Mouse (Mus musculus) liver, postnatal 0 days (tissue): ENCODE data around the gene Klhdc9. TPM values are rescaled to one million over a fixed set of nuclear protein-coding genes. Genes with fewer than 3 reads are reported as not detected.
A peak's percentile ranks its signal among the peaks of the same experiment; 100 is the strongest.

ENCODE experiments used
- ATAC-seq: fragments of 200-750 bp; cut with Nextera tagmentation; 2 replicates; pipeline ENCODE4 v1.8.0; 2017; ENCODE audit warnings: mild to moderate bottlenecking, moderate library complexity
- DNase-seq: peaks from one replicate; pipeline ENCODE4 v3.0.0-alpha.2; 2016
- H3K27ac ChIP-seq: fragments of 300-500 bp; sonication (generic); 2 replicates; pipeline ENCODE4 v1.5.1; 2014; ENCODE audit warnings: antibody characterized with exemption, moderate library complexity, mild to moderate bottlenecking, low read depth
- H3K27me3 ChIP-seq: fragments of 300-500 bp; sonication (generic); 2 replicates; pipeline ENCODE4 v1.6.1; 2014; ENCODE audit warnings: low read length, control low read depth, mixed read lengths; ENCODE audit not compliant: insufficient read depth
- H3K36me3 ChIP-seq: fragments of 300-500 bp; sonication (generic); replicated peaks from 2 replicates; pipeline ENCODE4 v1.6.1; 2014; ENCODE audit warnings: mild to moderate bottlenecking, control low read depth, low read length, moderate library complexity, mixed read lengths; ENCODE audit not compliant: insufficient read depth
- H3K4me1 ChIP-seq: fragments of 300-500 bp; sonication (generic); 2 replicates; pipeline ENCODE4 v1.6.1; 2014; ENCODE audit warnings: antibody characterized with exemption, mild to moderate bottlenecking, control low read depth; ENCODE audit not compliant: insufficient read depth
- H3K4me2 ChIP-seq: fragments of 300-500 bp; sonication (generic); 2 replicates; pipeline ENCODE4 v1.6.1; 2014; ENCODE audit warnings: low read depth, mild to moderate bottlenecking, low read length, moderate library complexity, mixed read lengths
- H3K4me3 ChIP-seq: fragments of 300-500 bp; sonication (generic); 2 replicates; pipeline ENCODE4 v1.5.1; 2014; ENCODE audit warnings: low read depth, low read length
- H3K9ac ChIP-seq: fragments of 300-500 bp; sonication (generic); replicated peaks from 2 replicates; pipeline ENCODE4 v1.6.1; 2014; ENCODE audit warnings: mild to moderate bottlenecking, moderate library complexity
- H3K9me3 ChIP-seq: fragments of 300-500 bp; sonication (generic); 2 replicates; pipeline ENCODE4 v1.6.1; 2016; ENCODE audit warnings: mild to moderate bottlenecking, control low read depth, low read length, mixed read lengths
- CTCF ChIP-seq: sonication (generic); IDR thresholded peaks from 2 replicates; pipeline ENCODE4 v1.5.1; 2016; ENCODE audit warnings: antibody characterized with exemption, low read depth
- EP300 ChIP-seq: IDR thresholded peaks from 2 replicates; pipeline ENCODE4 v1.6.1; 2016; ENCODE audit warnings: antibody characterized with exemption, low read depth, mild to moderate bottlenecking
- WGBS: fragments of 180-500 bp; shearing (Covaris S2); extraction: QIAGEN DNeasy Blood & Tissue Kit; methylation state at CpG from one replicate; pipeline ENCODE4 v1.1.7; 2014; ENCODE audit not compliant: insufficient replicate concordance; 5-methylcytosine and 5-hydroxymethylcytosine counted together
- polyA plus RNA-seq: library from polyadenylated mRNA; unstranded; fragments of >200 nt; fragmentation: Nextera tagmentation; extraction: Ambion mirVana; gene quantifications from 2 replicates; pipeline ENCODE4 v1.2.1, GENCODE M21; 2015

The Klhdc9 gene
- polyA plus RNA-seq, 1 experiment from 2014 or later: 0.59 TPM

- ATAC-seq (no peak), DNase-seq (no peak)
- no peak for TF ChIP-seq CTCF
- TF ChIP-seq EP300: no peak
- Histone ChIP-seq H3K9me3 (no peaks in the 10 kb centered on the region), H3K4me3 (no peak overlapping the region), H3K27ac (no peak overlapping the region), H3K4me2 (no peak overlapping the region), H3K4me1 (peaks cover 11% of the 10 kb centered on the region), H3K36me3 (no peaks in the 10 kb centered on the region), H3K27me3 (0 out of 2 replicates have a peak, but pooled peaks cover 13% of the 10 kb centered on the region), H3K9ac (no peak overlapping the region)
- WGBS: 69% methylated on average over 6 of the region's 6 CpGs
Observed at GRCm38 (mm10) chr1:171378298-171378697, 17.7 kb upstream of the Klhdc9 start.

- Histone ChIP-seq H3K4me2 (no peak overlapping the region), H3K4me3 (no peak overlapping the region), H3K9ac (no peak overlapping the region), H3K4me1 (peaks cover 8% of the 10 kb centered on the region), H3K9me3 (no peaks in the 10 kb centered on the region), H3K27me3 (0 out of 2 replicates have a peak, but pooled peaks cover 13% of the 10 kb centered on the region), H3K27ac (no peak overlapping the region), H3K36me3 (no peaks in the 10 kb centered on the region)
- TF ChIP-seq EP300 (no peak), CTCF (no peak)
- no peak for ATAC-seq
- no peak for DNase-seq
- WGBS: 46% methylated on average over 9 of the region's 9 CpGs
Observed at GRCm38 (mm10) chr1:171375646-171376097, 15.1 kb upstream of the Klhdc9 start.

- 0 out of 2 replicates have a peak, but pooled peaks cover 3% of the 10 kb centered on the region for H3K27me3 ChIP-seq
- H3K9me3 ChIP-seq: no peaks in the 10 kb centered on the region
- H3K9ac ChIP-seq: no peak overlapping the region
- no peak overlapping the region for H3K27ac ChIP-seq
- no peaks in the 10 kb centered on the region for H3K36me3 ChIP-seq
- H3K4me2 ChIP-seq: no peak overlapping the region
- H3K4me3 ChIP-seq: no peak overlapping the region
- WGBS: 10% methylated on average over 3 of the region's 4 CpGs
- TF ChIP-seq CTCF (no peak), EP300 (no peak)
- ATAC-seq (no peak), DNase-seq (no peak)
- H3K4me1 ChIP-seq: 0 out of 2 replicates have a peak, but pooled peaks cover 2% of the 10 kb centered on the region
Observed at GRCm38 (mm10) chr1:171373946-171374345, 13.3 kb upstream of the Klhdc9 start.

DNA sequence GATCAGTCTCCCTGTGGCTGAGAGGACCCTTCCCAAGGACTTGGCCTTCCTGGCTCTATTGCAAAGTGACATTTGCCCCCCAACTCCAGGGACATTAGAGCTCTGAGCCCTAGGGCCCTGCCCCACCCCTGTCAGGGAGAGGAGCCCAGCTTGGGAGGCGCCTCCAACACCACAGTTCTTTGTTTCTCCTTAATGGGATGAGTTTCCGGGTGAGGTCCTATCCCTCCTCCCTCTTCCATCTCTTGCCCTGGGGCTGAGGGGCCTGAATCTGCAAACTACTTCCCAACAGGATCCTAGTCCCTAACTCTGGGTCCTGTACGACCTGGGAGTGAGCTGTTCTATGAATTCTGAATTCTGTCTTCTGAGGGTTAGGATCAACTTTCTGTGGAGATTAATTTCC, 12.3 kb upstream of the Klhdc9 start:
- ATAC-seq: no peak
- H3K9me3 ChIP-seq: no peaks in the 10 kb centered on the region
- H3K4me3 ChIP-seq: no peak overlapping the region
- no peak for DNase-seq
- WGBS: 67% methylated on average over 3 of the region's 3 CpGs
- H3K36me3 ChIP-seq: no peaks in the 10 kb centered on the region
- H3K4me1 ChIP-seq: 0 out of 2 replicates have a peak, but pooled peaks cover 2% of the 10 kb centered on the region
- 0 out of 2 replicates have a peak, but pooled peaks cover 3% of the 10 kb centered on the region for H3K27me3 ChIP-seq
- TF ChIP-seq CTCF (no peak), EP300 (no peak)
- H3K27ac ChIP-seq: no peak overlapping the region
- H3K9ac ChIP-seq: no peak overlapping the region
- H3K4me2 ChIP-seq: no peak overlapping the region

DNA sequence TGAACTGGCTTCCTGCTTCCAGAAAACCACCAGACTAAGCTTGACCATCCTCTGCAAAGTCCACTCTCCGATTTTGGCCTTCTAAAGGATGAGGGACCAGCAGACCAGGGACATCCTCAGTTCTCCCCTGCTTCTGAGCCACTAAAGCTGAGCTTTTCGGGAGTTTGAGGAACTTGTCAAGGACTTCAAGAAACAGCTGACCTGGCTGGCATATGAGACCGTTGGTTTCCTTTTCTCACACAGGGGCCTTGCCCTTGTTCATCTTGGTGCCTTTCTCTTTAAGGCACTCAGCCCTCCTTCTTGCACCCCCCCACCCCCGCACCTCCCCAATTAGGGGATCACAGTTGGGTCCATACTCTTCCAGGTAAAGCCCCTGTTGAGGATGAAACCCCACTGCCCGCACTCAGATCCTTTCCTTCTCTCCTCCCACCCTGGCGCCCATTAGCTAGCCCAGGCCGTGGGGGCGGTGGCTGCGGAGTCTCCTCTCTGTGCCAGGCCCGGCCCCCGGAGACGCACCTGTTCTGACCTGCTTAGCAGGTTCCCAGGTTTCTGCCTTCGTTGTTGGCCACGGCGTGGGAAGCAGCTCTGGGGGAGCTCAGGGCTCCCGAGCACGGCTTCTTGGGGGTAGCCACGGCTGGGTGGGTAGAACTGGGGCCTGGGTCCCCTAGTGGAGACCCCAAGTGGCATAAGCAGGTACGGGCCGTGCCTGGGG, 9.4 kb upstream of the Klhdc9 start, which contains the start of gene Nectin4:
TSS of gene Nectin4 (plus strand) at position 255 of the 712 bp plus-strand sequence.
- Histone ChIP-seq H3K27ac (no peak within 1 kb of the TSS; the same call in 1 of the 2 replicates), H3K4me3 (no peak within 1 kb of the TSS), H3K36me3 (no peaks in the 10 kb centered on the region), H3K9ac (no peak within 1 kb of the TSS; the same call in 1 of the 2 replicates), H3K4me1 (0 out of 2 replicates have a peak, but pooled peaks cover 2% of the 10 kb centered on the region), H3K9me3 (no peaks in the 10 kb centered on the region), H3K4me2 (peak within 1 kb of the TSS; percentile 51), H3K27me3 (0 out of 2 replicates have a peak, but pooled peaks cover 3% of the 10 kb centered on the region)
- WGBS: 46% methylated on average over 20 of the region's 20 CpGs
- DNase-seq (no peak), ATAC-seq (no peak)
- TF ChIP-seq EP300: no peak
- TF ChIP-seq CTCF: no peak

- WGBS: 48% methylated on average over 7 of the region's 7 CpGs
- DNase-seq: no peak
Observed at GRCm38 (mm10) chr1:171365934-171366333, 5.3 kb upstream of the Klhdc9 start.

More at GRCm38 (mm10) chr1:171365934-171366333, 5.3 kb upstream of the Klhdc9 start:
- no peak for TF ChIP-seq EP300
- TF ChIP-seq CTCF: no peak
- Histone ChIP-seq H3K36me3 (no peaks in the 10 kb centered on the region), H3K4me3 (no peak overlapping the region), H3K4me1 (0 out of 2 replicates have a peak, but pooled peaks cover 2% of the 10 kb centered on the region), H3K9me3 (no peaks in the 10 kb centered on the region), H3K27ac (no peak overlapping the region), H3K4me2 (no peak overlapping the region), H3K27me3 (no peaks in the 10 kb centered on the region), H3K9ac (no peak overlapping the region)
- no peak for ATAC-seq
